Mouse (Mus musculus): ENCODE measurements around the gene Hdac1. TPM values are rescaled to one million over a fixed set of nuclear protein-coding genes. Genes with fewer than 3 reads are reported as not detected.
"Not testable (repeated sequence)": the region's sequence is repeated elsewhere in the genome, so short reads cannot be mapped to it uniquely, and the experiment has no call there.

The Hdac1 gene
- polyA plus RNA-seq, 1 experiment from 2014 or later = 91.7 TPM

- TF ChIP-seq CTCF (IDR thresholded peaks at IDR 0.05; ENCODE audit: low read depth) = no peak
- H3K36me3 ChIP-seq (ENCODE audit: control insufficient read depth, insufficient read depth) = no peaks in the 10 kb centered on the region
- H3K9ac ChIP-seq (ENCODE audit: low read depth, low read length) = peak overlapping the region; percentile 57
- ATAC-seq = peak; percentile 44
- H3K9me3 ChIP-seq (ENCODE audit: control insufficient read depth) = no peaks in the 10 kb centered on the region
- peak overlapping the region; percentile 79 for H3K4me2 ChIP-seq (replicated peaks; ENCODE audit: low read depth)
- no peaks in the 10 kb centered on the region for H3K27me3 ChIP-seq (replicated peaks; ENCODE audit: control insufficient read depth, insufficient read depth, low read length)
- no peaks in the 10 kb centered on the region for H3K4me1 ChIP-seq (replicated peaks; ENCODE audit: control insufficient read depth, insufficient read depth, low read length)
- peak overlapping the region; percentile 41; the same call in 1 of the 2 replicates for H3K27ac ChIP-seq (ENCODE audit: low read depth, low read length)
- under 1% methylated on average over 24 of the region's 24 CpGs for WGBS
- H3K4me3 ChIP-seq (ENCODE audit: low read depth, low read length) = peak overlapping the region; percentile 42
Observed at GRCm38 (mm10) chr4:129555862-129556531, 13.5 kb upstream of the Hdac1 start.

GRCm38 (mm10) chr4:129555421-129555861 is 12.9 kb upstream of the Hdac1 start:
- H3K4me3 ChIP-seq (ENCODE audit: low read depth, low read length) = peak overlapping the region; percentile 42
- H3K4me1 ChIP-seq (replicated peaks; ENCODE audit: control insufficient read depth, insufficient read depth, low read length) = no peaks in the 10 kb centered on the region
- H3K9me3 ChIP-seq (ENCODE audit: control insufficient read depth) = no peaks in the 10 kb centered on the region
- 0 out of 2 replicates have a peak overlapping the region, but pooled peaks have one; percentile 57 for H3K9ac ChIP-seq (ENCODE audit: low read depth, low read length)
- H3K4me2 ChIP-seq (replicated peaks; ENCODE audit: low read depth) = peak overlapping the region; percentile 79
- no peaks in the 10 kb centered on the region for H3K36me3 ChIP-seq (ENCODE audit: control insufficient read depth, insufficient read depth)
- H3K27me3 ChIP-seq (replicated peaks; ENCODE audit: control insufficient read depth, insufficient read depth, low read length) = no peaks in the 10 kb centered on the region
- H3K27ac ChIP-seq (ENCODE audit: low read depth, low read length) = no peak overlapping the region
- WGBS = 5% methylated on average over 16 of the region's 16 CpGs
- TF ChIP-seq CTCF (IDR thresholded peaks at IDR 0.05; ENCODE audit: low read depth) = peak; percentile 83
- ATAC-seq = peak; percentile 17; the same call in 1 of the 2 replicates

GRCm38 (mm10) chr4:129554512-129554911 is 12.0 kb upstream of the Hdac1 start:
- ATAC-seq; H3K4me1 ChIP-seq (replicated peaks; ENCODE audit: control insufficient read depth, insufficient read depth, low read length); H3K4me2 ChIP-seq (replicated peaks; ENCODE audit: low read depth); H3K4me3 ChIP-seq (ENCODE audit: low read depth, low read length); H3K27ac ChIP-seq (ENCODE audit: low read depth, low read length); H3K9me3 ChIP-seq (ENCODE audit: control insufficient read depth); H3K27me3 ChIP-seq (replicated peaks; ENCODE audit: control insufficient read depth, insufficient read depth, low read length); H3K36me3 ChIP-seq (ENCODE audit: control insufficient read depth, insufficient read depth); H3K9ac ChIP-seq (ENCODE audit: low read depth, low read length): not testable (repeated sequence)
- 81% methylated on average over 4 of the region's 6 CpGs for WGBS

GRCm38 (mm10) chr4:129550295-129550694 is 7.8 kb upstream of the Hdac1 start:
- Histone ChIP-seq H3K27me3 (replicated peaks; ENCODE audit: control insufficient read depth, insufficient read depth, low read length) (no peaks in the 10 kb centered on the region), H3K4me3 (ENCODE audit: low read depth, low read length) (no peak overlapping the region), H3K36me3 (ENCODE audit: control insufficient read depth, insufficient read depth) (no peaks in the 10 kb centered on the region), H3K4me2 (replicated peaks; ENCODE audit: low read depth) (no peak overlapping the region), H3K4me1 (replicated peaks; ENCODE audit: control insufficient read depth, insufficient read depth, low read length) (no peaks in the 10 kb centered on the region), H3K9ac (ENCODE audit: low read depth, low read length) (no peak overlapping the region), H3K27ac (ENCODE audit: low read depth, low read length) (no peak overlapping the region), H3K9me3 (ENCODE audit: control insufficient read depth) (no peaks in the 10 kb centered on the region)
- no peak for TF ChIP-seq CTCF (IDR thresholded peaks at IDR 0.05; ENCODE audit: low read depth)
- no peak for ATAC-seq
- 74% methylated on average over 1 of the region's 1 CpGs for WGBS

- Histone ChIP-seq H3K4me3 (ENCODE audit: low read depth, low read length) (no peak overlapping the region), H3K4me2 (replicated peaks; ENCODE audit: low read depth) (no peak overlapping the region), H3K36me3 (ENCODE audit: control insufficient read depth, insufficient read depth) (no peaks in the 10 kb centered on the region), H3K9me3 (ENCODE audit: control insufficient read depth) (no peaks in the 10 kb centered on the region), H3K9ac (ENCODE audit: low read depth, low read length) (no peak overlapping the region), H3K4me1 (replicated peaks; ENCODE audit: control insufficient read depth, insufficient read depth, low read length) (no peaks in the 10 kb centered on the region), H3K27ac (ENCODE audit: low read depth, low read length) (no peak overlapping the region), H3K27me3 (replicated peaks; ENCODE audit: control insufficient read depth, insufficient read depth, low read length) (no peaks in the 10 kb centered on the region)
- ATAC-seq = no peak
- TF ChIP-seq CTCF (IDR thresholded peaks at IDR 0.05; ENCODE audit: low read depth) = peak; percentile 63
- 93% methylated on average over 2 of the region's 2 CpGs for WGBS
Observed at GRCm38 (mm10) chr4:129549306-129549705, 6.8 kb upstream of the Hdac1 start.

GRCm38 (mm10) chr4:129547631-129548030 is 5.1 kb upstream of the Hdac1 start:
- H3K4me3 ChIP-seq (ENCODE audit: low read depth, low read length); H3K4me1 ChIP-seq (replicated peaks; ENCODE audit: control insufficient read depth, insufficient read depth, low read length); H3K4me2 ChIP-seq (replicated peaks; ENCODE audit: low read depth); H3K27ac ChIP-seq (ENCODE audit: low read depth, low read length); H3K36me3 ChIP-seq (ENCODE audit: control insufficient read depth, insufficient read depth); ATAC-seq; H3K27me3 ChIP-seq (replicated peaks; ENCODE audit: control insufficient read depth, insufficient read depth, low read length); H3K9ac ChIP-seq (ENCODE audit: low read depth, low read length); H3K9me3 ChIP-seq (ENCODE audit: control insufficient read depth): not testable (repeated sequence)
- WGBS = 77% methylated on average over 4 of the region's 4 CpGs

Measured in intestine, postnatal 0 days (tissue).